Mouse (Mus musculus) small intestine, adult 2 months (tissue): ENCODE data around the gene Nfya. TPM values are rescaled to one million over a fixed set of nuclear protein-coding genes. Genes with fewer than 3 reads are reported as not detected.

ENCODE experiments used
- H3K27ac ChIP-seq: fragments of 200-500 bp; 2 replicates; pipeline ENCODE4 v1.5.1; 2012; ENCODE audit warnings: low read depth, low read length, control low read depth, inconsistent platforms; ENCODE audit not compliant: insufficient read depth
- H3K27me3 ChIP-seq: fragments of 200-500 bp; 2 replicates; pipeline ENCODE4 v1.6.1; 2012; ENCODE audit warnings: mild to moderate bottlenecking, moderate library complexity, low read length, inconsistent platforms; ENCODE audit not compliant: control insufficient read depth, insufficient read depth
- H3K36me3 ChIP-seq: fragments of 200-500 bp; 2 replicates; pipeline ENCODE4 v1.6.1; 2012; ENCODE audit warnings: mild to moderate bottlenecking, low read length, control low read depth, inconsistent platforms; ENCODE audit not compliant: control insufficient read depth, insufficient read depth
- H3K4me1 ChIP-seq: fragments of 200-500 bp; 2 replicates; pipeline ENCODE4 v1.6.1; 2012; ENCODE audit warnings: low read length, inconsistent platforms, mixed read lengths; ENCODE audit not compliant: control insufficient read depth, insufficient read depth, insufficient read length
- H3K4me3 ChIP-seq: fragments of 200-500 bp; 2 replicates; pipeline ENCODE4 v1.5.1; 2012; ENCODE audit warnings: low read depth, mild to moderate bottlenecking, control low read depth, inconsistent platforms, low read length, moderate library complexity
- CTCF ChIP-seq: fragments of 200-500 bp; IDR thresholded peaks from 2 replicates; pipeline ENCODE4 v1.5.1; 2012; ENCODE audit warnings: low read depth, mild to moderate bottlenecking, control low read depth, inconsistent platforms, low read length, moderate library complexity, mixed read lengths; ENCODE audit not compliant: insufficient replicate concordance, insufficient read length; ENCODE audit errors: extremely low read depth
- POLR2A ChIP-seq: fragments of 200-500 bp; IDR thresholded peaks from 2 replicates; pipeline ENCODE4 v1.6.1; 2012; ENCODE audit warnings: low read depth, mild to moderate bottlenecking, control low read depth, inconsistent platforms, low read length, moderate library complexity
- WGBS: fragments of 180-500 bp; shearing (Covaris S2); methylation state at CpG from one replicate; pipeline ENCODE4 v1.1.7; 2018; 5-methylcytosine and 5-hydroxymethylcytosine counted together
- polyA plus RNA-seq: library from polyadenylated mRNA; depleted of rRNA; stranded (reverse); fragments of >200 nt; gene quantifications from 2 replicates; pipeline ENCODE4 v1.2.3, GENCODE M21; 2012

Gene Nfya
- polyA plus RNA-seq, 1 experiment = 36.2 TPM

GRCm38 (mm10) chr17:48430394-48430793, 20.7 kb upstream of the Nfya start:
- H3K27me3 ChIP-seq = no peaks in the 10 kb centered on the region
- TF ChIP-seq POLR2A (no peak), CTCF (no peak)
- no peak overlapping the region for H3K4me3 ChIP-seq
- H3K36me3 ChIP-seq = no peaks in the 10 kb centered on the region
- peaks cover 58% of the 10 kb centered on the region for H3K4me1 ChIP-seq
- no peak overlapping the region for H3K27ac ChIP-seq
- WGBS = 22% methylated on average over 5 of the region's 5 CpGs

DNA sequence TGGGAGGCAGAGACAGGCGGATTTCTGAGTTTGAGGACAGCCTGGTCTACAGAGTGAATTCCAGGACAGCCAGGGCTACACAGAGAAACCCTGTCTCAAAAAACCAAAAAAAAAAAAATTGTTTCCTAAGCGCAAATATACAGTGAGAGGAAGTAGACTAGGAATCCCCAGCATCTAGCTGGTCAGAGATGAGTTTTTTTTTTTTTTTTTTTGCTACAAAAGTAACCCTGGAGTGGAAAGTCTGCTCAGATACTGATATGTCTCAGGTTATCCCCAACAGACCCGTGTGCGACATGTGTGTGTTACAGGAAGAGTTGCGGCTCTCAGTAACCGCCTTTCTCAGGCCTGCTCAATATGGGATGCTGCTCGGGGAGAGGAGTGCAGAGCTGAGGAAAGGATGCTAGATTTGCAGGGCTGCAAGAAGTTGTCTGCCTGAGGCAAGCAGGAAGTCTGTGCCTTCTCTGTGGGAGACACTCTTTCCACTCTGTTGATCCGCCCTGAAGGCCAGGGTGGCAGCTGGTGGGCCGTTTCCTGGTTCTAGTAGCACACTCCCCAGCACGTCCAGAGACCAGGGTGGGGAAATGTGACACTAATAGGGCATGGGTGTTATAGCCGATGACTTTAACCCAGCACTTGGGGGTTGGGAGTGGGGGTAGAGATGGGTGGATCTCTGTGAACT, 18.3 kb upstream of the Nfya start:
- H3K27me3 ChIP-seq = no peaks in the 10 kb centered on the region
- peak overlapping the region; percentile 5 for H3K27ac ChIP-seq
- WGBS = 59% methylated on average over 11 of the region's 11 CpGs
- H3K36me3 ChIP-seq = no peaks in the 10 kb centered on the region
- peaks cover 47% of the 10 kb centered on the region for H3K4me1 ChIP-seq
- no peak for TF ChIP-seq POLR2A
- no peak for TF ChIP-seq CTCF
- no peak overlapping the region for H3K4me3 ChIP-seq

DNA sequence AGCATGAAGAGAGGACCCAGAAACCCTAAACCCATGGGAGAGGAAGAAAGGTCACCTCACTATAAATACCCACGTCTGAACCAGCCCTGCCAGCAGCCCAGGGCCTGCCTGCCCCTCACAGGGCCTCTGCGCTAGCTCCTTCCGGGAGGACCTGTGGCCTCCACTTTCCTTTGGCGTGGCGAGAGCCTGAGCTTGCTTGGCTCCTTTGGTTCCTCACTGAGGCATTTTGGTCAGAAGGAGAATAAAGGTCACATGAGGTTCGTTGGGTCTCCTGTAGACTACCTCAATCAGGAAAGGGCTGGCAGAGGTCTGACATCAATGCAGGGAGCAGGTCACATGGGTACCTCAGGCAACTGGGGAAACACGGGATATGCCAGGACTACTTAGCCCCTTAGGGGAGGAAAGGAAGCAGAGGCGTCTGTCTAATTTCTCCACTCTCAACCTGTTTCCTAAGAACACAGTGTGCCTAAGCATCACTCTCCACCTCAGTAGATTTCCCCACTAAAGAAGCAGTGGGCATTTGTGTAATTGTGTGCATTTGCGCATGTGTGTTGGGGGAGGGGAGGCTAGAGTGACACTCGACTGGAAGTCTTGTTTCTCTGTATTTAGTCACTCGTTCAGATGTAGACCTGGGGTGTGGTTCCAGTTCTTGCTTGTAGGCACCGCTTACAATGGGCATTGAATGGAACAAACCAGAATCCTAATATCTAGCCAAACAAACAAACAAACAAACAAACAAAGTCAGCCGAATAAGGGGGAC, 17.5 kb upstream of the Nfya start:
- Histone ChIP-seq H3K36me3 (no peaks in the 10 kb centered on the region), H3K4me3 (no peak overlapping the region), H3K4me1 (peaks cover 42% of the 10 kb centered on the region), H3K27ac (peak overlapping the region; percentile 23; the same call in 1 of the 2 replicates), H3K27me3 (no peaks in the 10 kb centered on the region)
- WGBS = 55% methylated on average over 13 of the region's 13 CpGs
- TF ChIP-seq CTCF = no peak
- no peak for TF ChIP-seq POLR2A

GRCm38 (mm10) chr17:48425823-48426612, 16.3 kb upstream of the Nfya start:
- Histone ChIP-seq H3K27ac (peak overlapping the region; percentile 42), H3K27me3 (no peaks in the 10 kb centered on the region), H3K4me3 (no peak overlapping the region), H3K4me1 (peaks cover 36% of the 10 kb centered on the region), H3K36me3 (no peaks in the 10 kb centered on the region)
- WGBS = 8% methylated on average over 9 of the region's 9 CpGs
- no peak for TF ChIP-seq CTCF
- no peak for TF ChIP-seq POLR2A

DNA sequence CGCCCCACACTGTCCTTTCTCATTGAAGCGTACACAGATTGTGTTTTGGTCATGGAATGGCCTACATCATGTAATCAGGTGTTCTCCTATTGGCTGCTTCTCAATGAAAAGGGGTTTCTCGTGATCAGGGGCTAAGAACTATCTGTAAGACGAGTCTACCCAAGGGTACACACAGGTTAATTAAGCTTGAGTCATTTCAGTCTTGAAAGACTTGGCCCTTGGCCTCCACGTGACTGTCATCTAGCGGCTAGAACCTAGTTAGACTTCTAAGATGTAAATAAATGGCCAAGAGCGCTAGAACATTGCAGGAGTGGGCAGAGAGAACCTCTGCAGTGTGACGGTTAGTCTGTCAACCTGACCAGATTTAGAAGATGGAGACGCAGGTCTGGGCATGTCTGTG, 14.5 kb upstream of the Nfya start:
- Histone ChIP-seq H3K4me3 (no peak overlapping the region), H3K27me3 (no peaks in the 10 kb centered on the region), H3K36me3 (no peaks in the 10 kb centered on the region), H3K27ac (no peak overlapping the region), H3K4me1 (peaks cover 32% of the 10 kb centered on the region)
- 82% methylated on average over 9 of the region's 9 CpGs for WGBS
- no peak for TF ChIP-seq POLR2A
- no peak for TF ChIP-seq CTCF

DNA sequence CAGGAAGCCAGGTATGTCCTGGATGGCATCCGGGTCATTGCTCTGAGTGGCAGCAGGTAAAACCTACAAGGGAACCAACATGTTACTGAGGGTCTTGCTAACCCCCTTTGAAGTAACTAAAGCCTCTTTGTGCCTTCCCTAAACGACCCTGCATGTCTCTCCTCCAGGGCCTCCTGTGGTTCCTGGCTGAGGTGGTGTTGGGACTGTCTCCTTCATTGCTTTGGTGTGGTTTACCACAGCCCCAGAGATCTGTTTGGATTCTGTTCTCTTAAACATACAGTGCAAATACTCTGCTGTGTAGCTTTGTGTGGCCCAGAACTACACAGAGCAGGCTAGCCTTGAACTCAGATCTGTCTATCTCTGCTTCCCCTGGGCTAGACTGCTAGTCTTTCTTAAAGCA, 9.9 kb upstream of the Nfya start:
- peaks cover 16% of the 10 kb centered on the region; the same call in 1 of the 2 replicates for H3K4me1 ChIP-seq

DNA sequence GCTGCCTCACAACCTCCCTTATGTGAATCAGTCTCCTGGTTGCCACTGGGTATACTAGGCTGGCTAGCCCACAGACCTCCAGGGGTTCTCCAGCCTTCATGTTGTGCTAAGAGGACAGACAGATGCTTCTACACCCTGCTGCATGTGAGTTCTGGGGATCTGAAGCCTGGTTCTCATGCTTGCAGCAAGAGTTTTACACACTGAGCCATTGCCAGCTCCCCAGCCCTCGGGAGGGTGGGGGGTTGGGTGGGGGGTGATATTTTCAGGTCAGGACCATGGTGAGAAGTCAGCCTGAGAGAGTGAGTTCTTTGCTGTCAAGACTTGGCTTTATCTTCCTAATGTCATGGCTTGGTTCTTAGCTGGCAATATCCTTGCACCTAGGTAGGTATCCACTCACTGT, 9.1 kb upstream of the Nfya start:
- Histone ChIP-seq H3K27ac (peak overlapping the region; percentile 97), H3K36me3 (peaks cover 24% of the 10 kb centered on the region), H3K4me1 (peaks cover 16% of the 10 kb centered on the region; the same call in 1 of the 2 replicates), H3K27me3 (no peaks in the 10 kb centered on the region), H3K4me3 (no peak overlapping the region)
- 43% methylated on average over 1 of the region's 1 CpGs for WGBS
- TF ChIP-seq CTCF (no peak), POLR2A (no peak)

More for the DNA sequence above, 9.9 kb upstream of the Nfya start:
- Histone ChIP-seq H3K36me3 (peaks cover 20% of the 10 kb centered on the region), H3K27me3 (no peaks in the 10 kb centered on the region), H3K27ac (no peak overlapping the region), H3K4me3 (no peak overlapping the region)
- 65% methylated on average over 2 of the region's 2 CpGs for WGBS
- TF ChIP-seq CTCF = no peak
- TF ChIP-seq POLR2A = no peak
